Mouse (Mus musculus): ENCODE data around the gene Pdlim5. TPM values are rescaled to one million over a fixed set of nuclear protein-coding genes. Genes with fewer than 3 reads are reported as not detected.

Pdlim5 gene
- polyA plus RNA-seq, 1 experiment from 2014 or later, result 241 TPM

DNA sequence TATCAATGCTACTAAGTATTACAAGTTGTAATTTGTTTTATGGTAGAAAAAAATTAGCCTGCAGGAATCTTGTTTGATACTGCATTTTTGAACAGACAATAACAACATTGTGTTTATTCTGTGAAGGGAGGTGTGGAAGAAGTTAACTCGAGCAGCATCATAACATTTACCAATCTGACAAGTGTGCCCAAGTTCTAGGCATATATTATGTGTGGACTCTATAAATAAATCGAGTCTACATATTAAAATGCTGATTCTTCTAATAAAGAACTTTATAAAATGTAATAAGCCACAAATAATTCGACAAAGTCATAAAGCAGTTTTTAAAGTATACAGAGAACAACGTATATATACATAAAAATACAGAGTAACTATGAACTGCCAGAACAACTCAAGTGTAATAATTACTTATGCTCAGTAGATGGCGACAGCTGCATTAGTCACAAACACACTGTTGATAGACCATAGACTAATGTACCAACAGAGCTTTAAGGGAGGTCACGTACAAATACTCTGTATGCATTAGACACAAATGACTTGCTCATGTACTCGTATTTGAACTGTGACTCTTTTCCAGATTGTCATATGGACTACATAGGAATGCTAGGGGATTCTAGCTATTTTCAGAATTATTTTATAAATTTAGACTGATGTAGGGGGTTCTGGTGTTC, 100.7 kb downstream of the Pdlim5 start:
- Histone ChIP-seq H3K9ac (ENCODE audit: low read length) (no peak overlapping the region), H3K36me3 (ENCODE audit: control insufficient read depth, insufficient read depth, low read length) (peaks cover 28% of the 10 kb centered on the region), H3K27ac (replicated peaks in 1 of 2; ENCODE audit: control insufficient read depth in 1 of 2, insufficient read depth in 1 of 2, low read depth in 2 of 2, low read length in 2 of 2) (no peak overlapping the region), H3K27me3 (ENCODE audit: control insufficient read depth, insufficient read depth, low read length) (no peaks in the 10 kb centered on the region), H3K9me3 (ENCODE audit: control insufficient read depth, low read length) (no peaks in the 10 kb centered on the region), H3K4me3 (ENCODE audit: control insufficient read depth in 1 of 2, insufficient read depth in 1 of 2, low read depth in 1 of 2, low read length in 2 of 2) (no peak overlapping the region), H3K4me1 (ENCODE audit: control insufficient read depth in 2 of 2, insufficient read depth in 2 of 2, low read length in 2 of 2) (no peaks in the 10 kb centered on the region), H3K4me2 (ENCODE audit: low read length) (no peak overlapping the region)
- 0 out of 2 replicates have a peak, but pooled peaks have one; percentile 47 for ATAC-seq (ENCODE audit: insufficient number of reproducible peaks, insufficient read depth, low FRiP score, low read depth)
- 34% methylated on average over 7 of the region's 7 CpGs for WGBS

DNA sequence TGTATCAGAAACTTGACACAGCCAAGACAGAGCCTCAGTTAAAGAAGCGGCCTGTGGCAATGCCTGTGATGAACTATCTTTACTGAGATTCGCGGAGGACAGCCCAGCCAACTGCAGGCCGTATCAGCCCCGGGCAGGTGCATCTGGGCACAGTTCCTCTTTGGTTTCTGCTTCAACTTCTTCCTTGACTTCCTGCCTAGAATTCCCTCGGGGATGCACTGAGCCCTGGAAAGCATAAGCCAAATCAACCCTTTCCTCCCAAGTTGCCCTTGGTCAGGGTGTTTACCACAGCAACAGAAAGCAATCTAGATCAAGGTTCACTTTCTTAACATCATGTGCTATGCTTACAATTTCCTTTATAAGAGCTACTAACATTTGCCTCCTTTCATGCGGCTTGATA, 101.9 kb downstream of the Pdlim5 start:
- ATAC-seq (ENCODE audit: insufficient number of reproducible peaks, insufficient read depth, low FRiP score, low read depth), result no peak
- no peak overlapping the region for H3K9ac ChIP-seq (ENCODE audit: low read length)
- H3K4me3 ChIP-seq (ENCODE audit: control insufficient read depth in 1 of 2, insufficient read depth in 1 of 2, low read depth in 1 of 2, low read length in 2 of 2), result no peak overlapping the region
- no peak overlapping the region for H3K4me2 ChIP-seq (ENCODE audit: low read length)
- H3K9me3 ChIP-seq (ENCODE audit: control insufficient read depth, low read length), result no peaks in the 10 kb centered on the region
- no peaks in the 10 kb centered on the region for H3K27me3 ChIP-seq (ENCODE audit: control insufficient read depth, insufficient read depth, low read length)
- no peak overlapping the region for H3K27ac ChIP-seq (replicated peaks in 1 of 2; ENCODE audit: control insufficient read depth in 1 of 2, insufficient read depth in 1 of 2, low read depth in 2 of 2, low read length in 2 of 2)
- WGBS, result 73% methylated on average over 7 of the region's 7 CpGs
- peaks cover 21% of the 10 kb centered on the region for H3K36me3 ChIP-seq (ENCODE audit: control insufficient read depth, insufficient read depth, low read length)
- H3K4me1 ChIP-seq (ENCODE audit: control insufficient read depth in 2 of 2, insufficient read depth in 2 of 2, low read length in 2 of 2), result no peaks in the 10 kb centered on the region

DNA sequence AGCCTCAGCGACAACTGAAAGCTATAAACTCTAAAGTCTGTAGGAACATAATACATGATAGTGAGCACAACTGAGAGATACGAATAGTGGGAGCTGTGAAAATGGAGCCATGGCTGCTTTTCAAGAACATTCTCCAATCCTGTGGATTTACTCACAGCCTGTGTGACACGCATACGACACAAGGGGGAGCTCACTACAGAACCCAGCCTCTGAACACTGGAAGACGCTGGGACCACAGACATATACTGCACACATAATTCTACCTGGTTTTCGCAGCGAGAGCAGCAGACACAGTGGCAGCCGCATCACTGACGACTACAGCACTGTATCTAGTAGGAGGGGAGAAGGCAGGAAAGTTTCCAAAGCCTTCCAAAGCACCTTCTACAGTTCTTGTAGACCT, 112.8 kb downstream of the Pdlim5 start:
- 39% methylated on average over 9 of the region's 9 CpGs for WGBS
- Histone ChIP-seq H3K4me3 (ENCODE audit: control insufficient read depth in 1 of 2, insufficient read depth in 1 of 2, low read depth in 1 of 2, low read length in 2 of 2) (no peak overlapping the region; a peak in 1 of 4 replicates), H3K27me3 (ENCODE audit: control insufficient read depth, insufficient read depth, low read length) (no peaks in the 10 kb centered on the region), H3K4me2 (ENCODE audit: low read length) (peak overlapping the region; percentile 43), H3K9ac (ENCODE audit: low read length) (peak overlapping the region; percentile 21; the same call in 1 of the 2 replicates), H3K27ac (replicated peaks in 1 of 2; ENCODE audit: control insufficient read depth in 1 of 2, insufficient read depth in 1 of 2, low read depth in 2 of 2, low read length in 2 of 2) (no peak overlapping the region; a peak in 1 of 4 replicates), H3K9me3 (ENCODE audit: control insufficient read depth, low read length) (no peaks in the 10 kb centered on the region), H3K36me3 (ENCODE audit: control insufficient read depth, insufficient read depth, low read length) (peaks cover 15% of the 10 kb centered on the region), H3K4me1 (ENCODE audit: control insufficient read depth in 2 of 2, insufficient read depth in 2 of 2, low read length in 2 of 2) (peaks cover 11 to 29% of the 10 kb centered on the region in 2 experiments)
- peak; percentile 67 for ATAC-seq (ENCODE audit: insufficient number of reproducible peaks, insufficient read depth, low FRiP score, low read depth)

DNA sequence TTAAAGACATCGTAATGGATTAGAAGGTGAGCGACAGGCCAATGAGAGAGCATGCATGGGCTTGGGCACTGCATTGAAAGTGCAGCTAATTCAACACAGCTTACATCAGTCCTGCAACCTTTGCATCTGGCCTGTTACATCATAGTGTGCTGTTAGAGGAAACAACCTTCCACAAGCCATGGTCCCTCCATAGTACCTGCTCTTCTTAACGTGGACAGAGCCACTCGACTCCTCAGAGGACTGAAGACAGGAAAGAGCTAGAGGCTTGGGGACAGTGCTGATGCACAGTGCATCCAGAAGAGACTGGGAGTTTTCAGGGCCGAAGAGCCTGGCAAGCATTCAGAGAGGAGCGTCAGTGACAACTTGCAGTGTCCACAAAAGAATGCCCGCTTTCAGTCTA, 113.8 kb downstream of the Pdlim5 start:
- Histone ChIP-seq H3K9me3 (ENCODE audit: control insufficient read depth, low read length) (no peaks in the 10 kb centered on the region), H3K4me3 (ENCODE audit: control insufficient read depth in 1 of 2, insufficient read depth in 1 of 2, low read depth in 1 of 2, low read length in 2 of 2) (no peak overlapping the region), H3K27ac (replicated peaks in 1 of 2; ENCODE audit: control insufficient read depth in 1 of 2, insufficient read depth in 1 of 2, low read depth in 2 of 2, low read length in 2 of 2) (peak overlapping the region; percentile 10 to 27; a peak in 2 of 4 replicates), H3K27me3 (ENCODE audit: control insufficient read depth, insufficient read depth, low read length) (no peaks in the 10 kb centered on the region), H3K4me1 (ENCODE audit: control insufficient read depth in 2 of 2, insufficient read depth in 2 of 2, low read length in 2 of 2) (peaks cover 11 to 29% of the 10 kb centered on the region in 2 experiments), H3K9ac (ENCODE audit: low read length) (no peak overlapping the region), H3K4me2 (ENCODE audit: low read length) (no peak overlapping the region), H3K36me3 (ENCODE audit: control insufficient read depth, insufficient read depth, low read length) (peaks cover 25% of the 10 kb centered on the region)
- no peak for ATAC-seq (ENCODE audit: insufficient number of reproducible peaks, insufficient read depth, low FRiP score, low read depth)
- WGBS, result 63% methylated on average over 7 of the region's 7 CpGs

DNA sequence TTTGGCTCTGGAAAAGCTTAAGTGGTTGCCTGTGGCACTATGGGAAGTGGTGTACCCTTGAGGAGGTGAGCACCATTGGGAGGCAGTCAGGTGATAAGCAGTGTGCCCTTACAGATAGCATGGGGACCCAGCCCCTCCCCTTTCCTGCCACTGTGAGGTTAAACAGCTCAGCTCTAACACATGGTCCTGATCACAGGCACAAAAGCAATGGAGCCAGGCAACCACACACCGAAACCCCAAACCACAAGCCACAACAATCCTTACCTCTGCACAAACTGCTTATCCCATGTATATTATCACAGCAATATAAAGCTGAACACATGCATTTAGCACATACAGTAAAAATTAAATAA, 114.4 kb downstream of the Pdlim5 start:
- H3K4me1 ChIP-seq (ENCODE audit: control insufficient read depth in 2 of 2, insufficient read depth in 2 of 2, low read length in 2 of 2), result peaks cover 11 to 29% of the 10 kb centered on the region in 2 experiments
- peak; percentile 85 for ATAC-seq (ENCODE audit: insufficient number of reproducible peaks, insufficient read depth, low FRiP score, low read depth)
- no peaks in the 10 kb centered on the region for H3K27me3 ChIP-seq (ENCODE audit: control insufficient read depth, insufficient read depth, low read length)
- no peaks in the 10 kb centered on the region for H3K9me3 ChIP-seq (ENCODE audit: control insufficient read depth, low read length)
- peaks cover 31% of the 10 kb centered on the region for H3K36me3 ChIP-seq (ENCODE audit: control insufficient read depth, insufficient read depth, low read length)
- no peak overlapping the region for H3K4me2 ChIP-seq (ENCODE audit: low read length)
- no peak overlapping the region for H3K9ac ChIP-seq (ENCODE audit: low read length)
- H3K4me3 ChIP-seq (ENCODE audit: control insufficient read depth in 1 of 2, insufficient read depth in 1 of 2, low read depth in 1 of 2, low read length in 2 of 2), result no peak overlapping the region
- peak overlapping the region in 1 of 2 experiments; percentile 76; a peak in 2 of 4 replicates for H3K27ac ChIP-seq (replicated peaks in 1 of 2; ENCODE audit: control insufficient read depth in 1 of 2, insufficient read depth in 1 of 2, low read depth in 2 of 2, low read length in 2 of 2)
- 12% methylated on average over 1 of the region's 1 CpGs for WGBS

DNA sequence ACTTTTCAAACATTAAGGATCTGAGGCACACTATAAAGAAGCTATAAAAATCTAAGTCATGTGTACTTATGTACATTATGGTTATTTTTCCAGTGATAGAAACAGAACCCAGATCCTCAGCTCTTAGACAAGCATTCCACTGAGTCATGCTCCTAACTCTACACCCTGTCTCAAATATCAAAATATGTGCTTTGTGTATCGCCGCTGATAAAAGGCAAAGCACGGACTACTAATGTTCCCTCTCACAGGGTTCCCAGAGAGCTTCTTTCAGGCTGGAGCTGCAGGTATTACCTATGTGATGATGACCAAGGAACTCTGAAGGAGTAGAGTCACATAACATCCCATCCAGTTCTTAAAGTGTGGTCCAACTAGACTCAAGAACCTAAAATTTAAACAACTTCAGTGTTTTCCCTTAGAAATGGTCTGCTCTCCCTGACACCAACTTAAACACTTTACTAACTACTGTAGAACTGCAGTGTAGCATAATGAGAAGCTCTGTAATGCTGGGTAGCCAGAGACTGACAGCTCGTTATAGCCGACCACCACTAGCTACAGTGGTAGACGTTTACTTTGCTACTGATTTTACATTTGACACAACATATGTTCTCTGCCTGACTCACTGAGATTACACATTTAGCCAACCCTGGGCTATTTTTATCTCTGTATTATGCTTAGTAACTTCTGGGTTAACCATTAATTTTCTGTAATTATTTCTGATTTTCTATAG, 115.0 kb downstream of the Pdlim5 start:
- Histone ChIP-seq H3K36me3 (ENCODE audit: control insufficient read depth, insufficient read depth, low read length) (peaks cover 37% of the 10 kb centered on the region), H3K27me3 (ENCODE audit: control insufficient read depth, insufficient read depth, low read length) (no peaks in the 10 kb centered on the region), H3K4me1 (ENCODE audit: control insufficient read depth in 2 of 2, insufficient read depth in 2 of 2, low read length in 2 of 2) (peaks cover 11 to 29% of the 10 kb centered on the region in 2 experiments), H3K27ac (replicated peaks in 1 of 2; ENCODE audit: control insufficient read depth in 1 of 2, insufficient read depth in 1 of 2, low read depth in 2 of 2, low read length in 2 of 2) (peak overlapping the region; percentile 44 to 76; a peak in 3 of 4 replicates), H3K9ac (ENCODE audit: low read length) (no peak overlapping the region), H3K4me3 (ENCODE audit: control insufficient read depth in 1 of 2, insufficient read depth in 1 of 2, low read depth in 1 of 2, low read length in 2 of 2) (no peak overlapping the region), H3K4me2 (ENCODE audit: low read length) (0 out of 2 replicates have a peak overlapping the region, but pooled peaks have one; percentile 10), H3K9me3 (ENCODE audit: control insufficient read depth, low read length) (no peaks in the 10 kb centered on the region)
- WGBS, result 18% methylated on average over 6 of the region's 6 CpGs
- peak; percentile 8; the same call in 1 of the 2 replicates for ATAC-seq (ENCODE audit: insufficient number of reproducible peaks, insufficient read depth, low FRiP score, low read depth)

DNA sequence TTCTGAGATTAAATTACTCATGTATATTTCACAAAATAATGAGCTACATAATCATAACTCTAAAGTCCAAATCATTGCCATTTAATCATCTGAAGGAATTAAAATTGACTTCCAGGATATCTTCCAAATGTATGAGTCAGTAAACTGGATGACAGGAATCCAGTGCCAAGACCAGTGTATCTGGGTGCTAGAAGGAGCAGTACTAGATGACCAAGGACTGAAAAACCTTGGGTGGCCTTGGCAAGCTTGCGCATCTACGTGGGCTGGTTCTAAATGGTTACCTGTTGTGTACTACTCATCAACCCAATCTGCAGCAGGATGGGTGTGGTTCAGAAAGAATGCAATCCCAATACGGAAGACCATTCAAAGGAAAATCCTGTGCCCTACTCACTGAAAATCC, 116.5 kb downstream of the Pdlim5 start:
- WGBS, result 84% methylated on average over 3 of the region's 3 CpGs
- no peak overlapping the region; a peak in 1 of 4 replicates for H3K27ac ChIP-seq (replicated peaks in 1 of 2; ENCODE audit: control insufficient read depth in 1 of 2, insufficient read depth in 1 of 2, low read depth in 2 of 2, low read length in 2 of 2)

More for the DNA sequence above, 116.5 kb downstream of the Pdlim5 start:
- H3K9me3 ChIP-seq (ENCODE audit: control insufficient read depth, low read length), result no peaks in the 10 kb centered on the region
- H3K36me3 ChIP-seq (ENCODE audit: control insufficient read depth, insufficient read depth, low read length), result peaks cover 46% of the 10 kb centered on the region
- H3K9ac ChIP-seq (ENCODE audit: low read length), result no peak overlapping the region
- H3K4me2 ChIP-seq (ENCODE audit: low read length), result no peak overlapping the region
- ATAC-seq (ENCODE audit: insufficient number of reproducible peaks, insufficient read depth, low FRiP score, low read depth), result no peak
- H3K4me3 ChIP-seq (ENCODE audit: control insufficient read depth in 1 of 2, insufficient read depth in 1 of 2, low read depth in 1 of 2, low read length in 2 of 2), result no peak overlapping the region
- no peaks in the 10 kb centered on the region for H3K27me3 ChIP-seq (ENCODE audit: control insufficient read depth, insufficient read depth, low read length)
- peaks cover 11 to 29% of the 10 kb centered on the region in 2 experiments for H3K4me1 ChIP-seq (ENCODE audit: control insufficient read depth in 2 of 2, insufficient read depth in 2 of 2, low read length in 2 of 2)
